Mouse (Mus musculus): ENCODE measurements around the gene Fam228b. TPM values are rescaled to one million over a fixed set of nuclear protein-coding genes. Genes with fewer than 3 reads are reported as not detected.
A peak's percentile ranks its signal among the peaks of the same experiment; 100 is the strongest.
"Not testable (repeated sequence)": the region's sequence is repeated elsewhere in the genome, so short reads cannot be mapped to it uniquely, and the experiment has no call there.

Fam228b gene
- 3.1 and 3.3 TPM in 2 replicates for polyA plus RNA-seq (2016; fragmentation: Nextera tagmentation; extraction: Ambion mirVana)

DNA sequence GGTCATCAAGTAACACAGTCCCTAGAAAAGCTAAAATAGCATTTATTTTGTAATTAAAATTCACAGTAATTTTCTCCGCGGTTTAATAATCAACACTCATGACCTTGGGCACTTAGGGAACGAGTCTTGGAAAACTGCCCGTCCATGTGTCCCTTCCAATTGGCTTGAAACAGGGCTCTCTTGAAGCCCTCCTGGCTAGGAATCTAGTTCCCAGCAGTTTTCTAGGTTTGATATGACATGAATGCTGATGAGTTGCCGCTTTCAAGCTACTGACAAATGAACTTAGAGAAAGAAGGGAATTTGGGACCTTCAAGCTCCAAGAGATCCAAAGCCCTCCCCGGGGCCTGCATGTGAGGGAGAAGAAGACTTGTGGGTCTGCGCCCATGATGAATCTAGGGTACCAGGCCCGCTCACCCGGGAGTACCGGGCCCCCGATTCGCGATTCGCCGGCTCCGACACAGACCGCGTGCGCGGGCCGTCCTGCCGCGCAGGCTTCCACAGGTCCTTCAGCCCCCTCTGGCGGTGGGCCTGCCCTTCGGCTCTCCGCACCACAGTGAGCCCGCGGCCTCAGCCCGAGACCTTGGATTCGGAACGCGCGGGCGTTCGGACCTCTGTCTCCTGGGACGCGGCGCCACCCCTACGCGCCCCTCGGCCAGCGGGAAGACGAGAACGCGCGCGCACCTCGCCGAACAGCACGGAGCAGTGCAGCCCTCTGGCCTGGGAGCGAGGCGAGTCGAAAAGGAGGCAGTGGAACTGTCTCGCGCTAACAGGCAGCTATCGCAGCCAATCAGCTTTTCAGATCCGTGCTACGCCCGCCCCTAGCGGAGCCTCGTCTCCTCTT is at the start of gene Fam228b, which contains the start of gene Pfn4:
Gene Fam228b, minus strand, starts transcription at position 776 of the 841 bp plus-strand sequence.
Gene Pfn4, plus strand, starts transcription at position 531 of the 841 bp plus-strand sequence.
- no peaks in the 10 kb centered on the region for H3K4me1 ChIP-seq
- peak within 1 kb of the TSS; percentile 59 for H3K4me3 ChIP-seq
- H3K4me2 ChIP-seq (replicated peaks), result peak within 1 kb of the TSS; percentile 68
- no peaks in the 10 kb centered on the region for H3K9me3 ChIP-seq
- peak; percentile 99 for ATAC-seq (ENCODE audit: low FRiP score, low read depth)
- H3K36me3 ChIP-seq, result no peaks in the 10 kb centered on the region
- 3% methylated on average over 61 of the region's 61 CpGs for WGBS
- no peaks in the 10 kb centered on the region for H3K27me3 ChIP-seq (replicated peaks)
- peak within 1 kb of the TSS; percentile 77 for H3K9ac ChIP-seq
- H3K27ac ChIP-seq, result peak within 1 kb of the TSS; percentile 90

DNA sequence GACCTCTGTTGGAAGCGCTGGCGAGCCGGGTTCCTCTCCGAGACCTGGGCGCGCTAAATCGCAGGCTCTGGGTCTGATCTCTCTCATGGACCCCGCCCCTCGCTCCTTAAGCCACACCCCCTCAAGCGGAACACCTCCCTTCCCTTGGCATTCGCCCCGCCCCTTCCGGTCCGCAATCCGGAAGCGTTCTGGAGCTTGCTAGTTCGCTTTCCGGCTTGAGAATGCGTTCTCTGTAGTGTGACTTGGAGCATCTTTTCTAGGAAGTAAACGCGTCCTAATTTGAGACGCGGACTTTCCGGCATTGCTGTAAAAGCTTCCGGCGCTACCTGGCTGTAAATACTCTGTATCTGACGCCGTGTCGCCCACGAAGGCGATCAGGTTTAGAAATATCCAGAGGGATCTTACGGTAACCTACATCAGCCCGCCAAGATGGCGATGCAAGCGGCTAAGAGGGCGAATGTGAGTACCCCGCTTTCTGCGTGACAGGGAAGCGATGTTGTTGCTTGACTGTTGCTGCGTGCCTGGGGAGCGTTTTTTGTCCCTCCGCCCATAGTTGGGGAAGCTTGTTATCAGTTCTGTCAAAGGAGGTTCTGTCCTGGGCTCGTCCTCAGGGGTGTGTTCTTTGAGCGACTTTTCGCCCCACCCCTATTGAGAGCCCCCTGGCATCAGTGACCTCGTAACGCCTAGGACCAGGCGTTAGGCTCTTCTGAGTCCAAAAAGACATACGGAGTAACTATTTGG is 48.5 kb upstream of the Fam228b start, which contains the start of gene Sf3b6:
Gene Sf3b6, plus strand, starts transcription at position 184 of the 741 bp plus-strand sequence.
- WGBS, result under 1% methylated on average over 49 of the region's 49 CpGs
- ATAC-seq (ENCODE audit: low FRiP score, low read depth), result peak; percentile 99
- Histone ChIP-seq H3K4me2 (replicated peaks) (peak within 1 kb of the TSS; percentile 89), H3K4me1 (peaks cover 15% of the 10 kb centered on the region), H3K27ac (peak within 1 kb of the TSS; percentile 28; the same call in 1 of the 2 replicates), H3K4me3 (peak within 1 kb of the TSS; percentile 78), H3K9me3 (no peaks in the 10 kb centered on the region), H3K9ac (peak within 1 kb of the TSS; percentile 73), H3K27me3 (replicated peaks) (no peaks in the 10 kb centered on the region), H3K36me3 (peaks cover 22% of the 10 kb centered on the region)

DNA sequence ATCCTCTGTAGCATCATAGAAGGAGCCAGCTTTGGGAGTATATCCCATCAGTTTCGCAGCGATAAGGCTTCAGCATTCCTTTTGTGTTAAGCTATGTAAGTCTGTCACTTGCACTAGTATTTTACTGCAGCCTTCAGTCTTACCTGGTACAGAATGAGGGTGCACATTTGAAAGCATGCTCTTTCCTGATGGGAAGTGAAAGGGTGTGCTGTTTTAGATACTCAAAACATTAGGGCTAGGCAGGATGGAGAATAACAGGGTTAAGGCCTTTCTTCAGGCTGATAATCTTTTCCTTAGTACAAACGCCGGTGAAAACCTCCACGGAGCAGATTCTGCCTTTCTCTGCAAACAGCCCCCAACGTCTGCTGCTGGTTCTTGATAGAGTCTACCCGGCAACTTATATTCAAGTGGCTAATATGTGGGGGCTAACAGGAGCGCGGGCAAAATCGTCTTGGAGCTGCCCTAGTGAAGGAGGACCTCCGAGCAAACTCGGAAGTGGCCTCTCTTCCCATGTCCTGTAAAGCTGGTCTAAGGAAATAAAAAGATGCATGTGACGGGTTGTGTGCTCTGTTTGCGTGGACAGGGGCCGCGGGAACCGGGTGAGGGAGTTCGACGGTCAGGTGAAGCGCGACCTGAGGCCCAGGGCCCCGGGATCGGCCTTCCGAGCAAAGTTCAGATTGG is 47.8 kb upstream of the Fam228b start:
- H3K9me3 ChIP-seq, result no peaks in the 10 kb centered on the region
- H3K4me1 ChIP-seq, result peaks cover 15% of the 10 kb centered on the region
- 11% methylated on average over 24 of the region's 24 CpGs for WGBS
- H3K27ac ChIP-seq, result 0 out of 2 replicates have a peak overlapping the region, but pooled peaks have one; percentile 28
- H3K9ac ChIP-seq, result peak overlapping the region; percentile 61
- peak overlapping the region; percentile 78 for H3K4me3 ChIP-seq
- H3K36me3 ChIP-seq, result peaks cover 18% of the 10 kb centered on the region
- peak overlapping the region; percentile 89 for H3K4me2 ChIP-seq (replicated peaks)
- peak; percentile 67; the same call in 1 of the 2 replicates for ATAC-seq (ENCODE audit: low FRiP score, low read depth)
- H3K27me3 ChIP-seq (replicated peaks), result no peaks in the 10 kb centered on the region

DNA sequence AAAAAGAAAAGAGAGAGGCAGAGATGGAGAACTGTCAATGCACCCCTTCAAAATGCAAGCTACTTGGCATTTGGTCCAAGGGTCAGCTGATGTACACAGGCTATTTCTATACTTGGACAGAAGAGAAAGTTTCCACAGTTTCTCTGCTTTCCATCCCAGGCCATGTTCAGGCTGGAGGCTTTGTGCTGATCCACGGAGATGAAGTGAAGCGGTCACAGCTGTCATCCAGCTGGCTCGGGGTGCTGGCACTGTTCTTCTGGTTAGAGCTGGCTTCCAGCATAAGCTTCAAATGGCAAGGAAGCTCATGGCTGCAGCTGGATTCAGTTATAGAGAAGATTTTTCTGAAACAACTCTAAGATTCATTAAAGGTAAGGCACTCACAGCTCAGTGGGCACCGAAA is 44.6 kb upstream of the Fam228b start:
- 91% methylated on average over 4 of the region's 4 CpGs for WGBS
- Histone ChIP-seq H3K27me3 (replicated peaks) (no peaks in the 10 kb centered on the region), H3K27ac (no peak overlapping the region), H3K36me3 (no peaks in the 10 kb centered on the region), H3K4me1 (peaks cover 11% of the 10 kb centered on the region), H3K9ac (no peak overlapping the region), H3K4me2 (replicated peaks) (no peak overlapping the region), H3K9me3 (no peaks in the 10 kb centered on the region), H3K4me3 (no peak overlapping the region)
- no peak for ATAC-seq (ENCODE audit: low FRiP score, low read depth)

DNA sequence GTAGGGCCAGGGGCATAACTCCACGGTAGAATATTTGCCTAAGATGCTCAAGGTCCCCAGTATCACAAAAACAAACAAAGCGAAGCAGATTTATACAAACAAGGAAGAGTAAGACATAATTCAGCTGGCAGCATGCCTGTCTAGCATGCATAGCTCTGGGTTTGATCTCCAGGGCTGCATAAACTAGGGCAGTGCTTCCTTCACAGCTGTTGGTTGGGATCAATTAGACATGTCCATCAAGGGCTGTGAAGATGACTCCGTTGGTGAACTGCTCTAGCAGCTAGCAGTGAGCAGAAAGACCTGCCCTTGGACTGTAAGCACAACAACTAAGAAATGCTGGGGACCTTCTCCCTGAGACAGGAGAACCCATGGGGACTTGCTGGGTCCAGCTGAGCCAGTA is 42.6 kb upstream of the Fam228b start:
- Histone ChIP-seq H3K27ac (no peak overlapping the region), H3K4me3 (no peak overlapping the region), H3K4me2 (replicated peaks) (no peak overlapping the region), H3K36me3 (no peaks in the 10 kb centered on the region), H3K4me1 (peaks cover 1% of the 10 kb centered on the region; the same call in 1 of the 2 replicates), H3K9me3 (no peaks in the 10 kb centered on the region), H3K27me3 (replicated peaks) (no peaks in the 10 kb centered on the region), H3K9ac (no peak overlapping the region)
- ATAC-seq (ENCODE audit: low FRiP score, low read depth), result no peak
- 73% methylated on average over 3 of the region's 3 CpGs for WGBS

DNA sequence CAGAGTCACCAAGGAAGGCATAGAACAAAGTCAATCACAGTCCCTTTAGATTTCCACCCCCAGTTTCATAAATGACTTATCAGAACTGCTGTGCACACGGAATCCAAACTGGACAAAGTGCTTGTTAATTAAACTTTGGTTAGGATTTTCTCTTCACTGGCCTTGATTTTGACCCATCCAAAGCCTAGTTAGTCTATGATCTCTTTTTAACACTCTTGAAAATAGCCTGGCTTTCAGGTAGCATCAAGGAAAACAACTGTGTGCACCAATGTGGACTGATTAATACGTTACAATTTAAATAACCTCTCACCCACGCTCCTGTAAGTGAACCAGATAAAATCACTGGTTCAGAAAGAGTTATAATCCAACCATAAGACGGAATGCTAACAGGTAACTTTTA is 42.0 kb upstream of the Fam228b start:
- H3K4me3 ChIP-seq, result no peak overlapping the region
- no peak overlapping the region for H3K27ac ChIP-seq
- 82% methylated on average over 4 of the region's 4 CpGs for WGBS
- no peaks in the 10 kb centered on the region for H3K27me3 ChIP-seq (replicated peaks)
- no peaks in the 10 kb centered on the region for H3K9me3 ChIP-seq
- no peaks in the 10 kb centered on the region for H3K36me3 ChIP-seq
- no peaks in the 10 kb centered on the region for H3K4me1 ChIP-seq
- ATAC-seq (ENCODE audit: low FRiP score, low read depth), result no peak
- no peak overlapping the region for H3K9ac ChIP-seq
- H3K4me2 ChIP-seq (replicated peaks), result no peak overlapping the region

DNA sequence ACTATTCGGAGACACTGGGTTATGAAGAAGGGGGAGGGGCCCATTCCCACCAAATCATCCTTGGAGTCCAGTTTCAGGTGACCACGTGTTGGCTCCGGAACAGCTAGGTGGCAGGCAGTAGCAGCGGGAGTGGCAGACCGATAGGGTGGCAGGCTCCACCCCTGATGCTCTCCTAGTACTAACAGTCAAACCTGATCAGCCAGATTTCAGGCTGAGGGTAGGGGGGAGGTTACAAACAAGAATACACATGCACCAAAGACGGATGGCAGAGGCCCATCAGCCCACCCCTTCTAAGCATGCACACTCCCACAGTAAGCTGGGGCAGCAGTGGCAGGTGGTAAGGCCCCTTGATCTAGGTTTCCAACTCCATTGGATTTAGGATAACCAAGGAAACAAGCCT is 28.4 kb upstream of the Fam228b start:
- not testable (repeated sequence) for H3K36me3 ChIP-seq; ATAC-seq (ENCODE audit: low FRiP score, low read depth); H3K4me3 ChIP-seq; H3K27ac ChIP-seq; H3K4me1 ChIP-seq; H3K27me3 ChIP-seq (replicated peaks); H3K4me2 ChIP-seq (replicated peaks); H3K9ac ChIP-seq; H3K9me3 ChIP-seq
- 76% methylated on average over 6 of the region's 6 CpGs for WGBS

DNA sequence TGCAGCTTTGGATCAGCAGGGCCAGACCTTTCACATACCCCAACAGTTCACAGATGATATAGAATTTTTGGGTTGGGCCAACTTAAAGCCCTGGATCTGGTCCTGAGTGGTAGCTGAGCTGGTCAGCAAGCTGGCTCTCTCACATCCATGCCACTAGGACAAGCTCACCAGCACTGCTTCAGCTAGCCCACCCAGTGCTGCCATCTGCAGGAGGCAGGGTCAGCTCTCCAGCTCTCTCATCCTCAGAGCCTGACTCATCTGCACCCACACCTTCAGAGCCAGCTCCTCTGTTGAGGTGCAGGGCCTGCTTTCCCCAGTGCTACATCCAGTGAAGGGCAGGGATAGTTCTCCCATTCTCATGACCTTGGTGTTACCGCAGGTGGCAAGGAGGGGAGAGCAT is 24.7 kb upstream of the Fam228b start:
- Histone ChIP-seq H3K27me3 (replicated peaks) (no peaks in the 10 kb centered on the region), H3K27ac (no peak overlapping the region), H3K36me3 (no peaks in the 10 kb centered on the region), H3K9me3 (no peaks in the 10 kb centered on the region), H3K9ac (no peak overlapping the region), H3K4me3 (no peak overlapping the region), H3K4me1 (no peaks in the 10 kb centered on the region), H3K4me2 (replicated peaks) (no peak overlapping the region)
- no peak for ATAC-seq (ENCODE audit: low FRiP score, low read depth)
- 78% methylated on average over 1 of the region's 1 CpGs for WGBS

DNA sequence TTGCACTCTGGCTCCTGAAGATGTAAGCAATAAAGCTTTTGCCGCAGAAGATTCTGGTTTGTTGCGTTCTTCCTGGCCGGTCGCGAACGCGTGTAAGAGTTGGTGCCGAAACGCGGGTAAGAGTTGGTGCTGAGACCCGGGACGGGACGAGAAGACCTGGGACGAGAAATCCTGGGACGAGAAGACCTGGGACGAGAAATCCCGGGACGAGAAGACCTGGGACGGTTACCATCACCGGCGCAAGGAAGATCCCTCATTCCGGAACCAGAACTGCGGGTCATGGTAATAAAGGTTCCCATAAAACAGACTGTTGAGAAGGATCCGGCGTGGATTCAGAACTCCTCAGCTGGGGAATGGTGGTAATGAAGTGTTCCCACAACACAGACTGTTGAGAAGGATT is 19.1 kb upstream of the Fam228b start:
- not testable (repeated sequence) for H3K9me3 ChIP-seq; H3K27me3 ChIP-seq (replicated peaks); H3K9ac ChIP-seq; H3K4me2 ChIP-seq (replicated peaks); H3K27ac ChIP-seq; ATAC-seq (ENCODE audit: low FRiP score, low read depth); H3K4me1 ChIP-seq; H3K4me3 ChIP-seq; H3K36me3 ChIP-seq
- WGBS, result 93% methylated on average over 25 of the region's 25 CpGs

DNA sequence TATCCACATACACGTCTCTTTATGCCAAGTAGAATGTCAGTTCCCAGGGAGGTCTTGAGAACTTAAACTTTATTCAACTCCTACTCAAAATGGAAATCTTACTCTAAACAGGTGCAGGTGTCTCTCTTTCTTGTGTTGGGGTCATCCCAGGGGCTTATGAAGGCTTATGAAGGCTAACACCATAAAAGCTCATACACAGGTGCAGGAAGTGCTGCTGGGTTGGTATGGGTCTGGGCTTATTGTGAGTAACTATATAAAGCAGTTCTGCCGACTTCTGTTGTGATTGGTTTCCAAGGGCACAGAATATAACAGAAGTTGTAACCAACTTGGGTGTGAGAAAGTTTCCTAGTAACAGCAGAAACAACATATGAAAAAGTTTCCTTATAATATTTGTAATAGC is 15.4 kb upstream of the Fam228b start:
- ATAC-seq (ENCODE audit: low FRiP score, low read depth), result no peak
- Histone ChIP-seq H3K4me2 (replicated peaks) (no peak overlapping the region), H3K4me3 (no peak overlapping the region), H3K27me3 (replicated peaks) (no peaks in the 10 kb centered on the region), H3K9ac (no peak overlapping the region), H3K36me3 (no peaks in the 10 kb centered on the region), H3K27ac (no peak overlapping the region), H3K4me1 (no peaks in the 10 kb centered on the region), H3K9me3 (no peaks in the 10 kb centered on the region)
- WGBS, result 80% methylated on average over 2 of the region's 2 CpGs

DNA sequence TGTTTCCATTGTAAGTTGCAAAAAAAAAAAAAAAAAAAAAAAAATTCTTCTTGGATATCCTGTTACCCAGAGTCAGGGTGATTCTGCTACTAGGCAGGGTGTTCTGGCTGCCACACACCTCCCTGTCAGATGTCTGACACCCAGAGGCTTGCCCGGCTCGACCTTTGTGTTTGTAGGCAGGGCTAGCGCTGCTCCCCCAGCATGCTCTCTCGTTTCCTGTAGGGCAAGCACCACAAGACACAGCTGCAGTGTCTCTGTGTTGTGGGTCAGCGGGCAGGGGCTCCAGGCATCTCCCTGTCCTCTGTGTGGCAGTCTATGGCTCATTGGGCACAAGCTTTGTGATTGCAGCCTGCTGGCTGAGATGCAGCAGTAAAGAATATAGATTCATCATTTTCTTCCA is 14.5 kb upstream of the Fam228b start:
- no peak overlapping the region for H3K4me3 ChIP-seq
- H3K4me2 ChIP-seq (replicated peaks), result no peak overlapping the region
- ATAC-seq (ENCODE audit: low FRiP score, low read depth), result no peak
- WGBS, result 62% methylated on average over 5 of the region's 5 CpGs
- H3K27ac ChIP-seq, result no peak overlapping the region
- no peaks in the 10 kb centered on the region for H3K27me3 ChIP-seq (replicated peaks)
- H3K9ac ChIP-seq, result no peak overlapping the region
- no peaks in the 10 kb centered on the region for H3K9me3 ChIP-seq
- H3K4me1 ChIP-seq, result no peaks in the 10 kb centered on the region
- H3K36me3 ChIP-seq, result no peaks in the 10 kb centered on the region

Measured in neural tube, embryonic 12.5 days (tissue).